Mouse (Mus musculus) cerebral cortex, adult 2 months (tissue): ENCODE data around the gene Epb41l2.

ENCODE experiments used
- WGBS: fragments of 180-500 bp; shearing (Covaris S2); methylation state at CpG from one replicate; pipeline ENCODE4 v1.1.7; 2018; 5-methylcytosine and 5-hydroxymethylcytosine counted together

Gene Epb41l2

GRCm38 (mm10) chr10:25359208-25359958, at the start of gene Epb41l2:
Gene Epb41l2, plus strand, starts transcription at chr10:25359798.
- 2% methylated on average over 55 of the region's 55 CpGs for WGBS

GRCm38 (mm10) chr10:25309996-25310395, 49.6 kb upstream of the Epb41l2 start:
- WGBS, result 94% methylated on average over 5 of the region's 5 CpGs

GRCm38 (mm10) chr10:25310736-25311135, 48.9 kb upstream of the Epb41l2 start:
- 90% methylated on average over 4 of the region's 4 CpGs for WGBS

- 52% methylated on average over 9 of the region's 9 CpGs for WGBS
Observed at GRCm38 (mm10) chr10:25311554-25312212, 47.9 kb upstream of the Epb41l2 start.

GRCm38 (mm10) chr10:25313856-25314584, 45.6 kb upstream of the Epb41l2 start:
- 52% methylated on average over 17 of the region's 17 CpGs for WGBS

- 68% methylated on average over 5 of the region's 5 CpGs for WGBS
Observed at GRCm38 (mm10) chr10:25318405-25318804, 41.2 kb upstream of the Epb41l2 start.

GRCm38 (mm10) chr10:25321198-25321597, 38.4 kb upstream of the Epb41l2 start:
- 86% methylated on average over 4 of the region's 4 CpGs for WGBS

- 51% methylated on average over 4 of the region's 4 CpGs for WGBS
Observed at GRCm38 (mm10) chr10:25325690-25326089, 33.9 kb upstream of the Epb41l2 start.

GRCm38 (mm10) chr10:25327511-25327910, 32.1 kb upstream of the Epb41l2 start:
- WGBS, result 79% methylated on average over 6 of the region's 6 CpGs

- 79% methylated on average over 7 of the region's 7 CpGs for WGBS
Observed at GRCm38 (mm10) chr10:25330094-25330493, 29.5 kb upstream of the Epb41l2 start.

- WGBS, result 32% methylated on average over 9 of the region's 9 CpGs
Observed at GRCm38 (mm10) chr10:25331321-25332049, 28.1 kb upstream of the Epb41l2 start.

GRCm38 (mm10) chr10:25333390-25334079, 26.1 kb upstream of the Epb41l2 start:
- WGBS, result 74% methylated on average over 4 of the region's 4 CpGs

GRCm38 (mm10) chr10:25340675-25341074, 18.9 kb upstream of the Epb41l2 start:
- WGBS, result 94% methylated on average over 5 of the region's 5 CpGs

- 41% methylated on average over 3 of the region's 3 CpGs for WGBS
Observed at GRCm38 (mm10) chr10:25353941-25354340, 5.7 kb upstream of the Epb41l2 start.

GRCm38 (mm10) chr10:25354390-25354789, 5.2 kb upstream of the Epb41l2 start:
- WGBS, result 66% methylated on average over 7 of the region's 7 CpGs

- WGBS, result under 1% methylated on average over 80 of the region's 84 CpGs
Observed at GRCm38 (mm10) chr10:25359959-25360811, 587 bp downstream of the Epb41l2 start.

- 42% methylated on average over 6 of the region's 6 CpGs for WGBS
Observed at GRCm38 (mm10) chr10:25362235-25362634, 2.6 kb downstream of the Epb41l2 start.

- WGBS, result 78% methylated on average over 7 of the region's 7 CpGs
Observed at GRCm38 (mm10) chr10:25365158-25365557, 5.6 kb downstream of the Epb41l2 start.

- WGBS, result 60% methylated on average over 7 of the region's 7 CpGs
Observed at GRCm38 (mm10) chr10:25365708-25366107, 6.1 kb downstream of the Epb41l2 start.

GRCm38 (mm10) chr10:25366691-25367090, 7.1 kb downstream of the Epb41l2 start:
- 68% methylated on average over 5 of the region's 5 CpGs for WGBS
